Comparison of ENCODE assay signal across 8 mouse cellular contexts in genomic region chrX:136639754-136640153, GRCm38 (mm10). TPM values are rescaled to one million over a fixed set of nuclear protein-coding genes. Genes with fewer than 3 reads are reported as not detected.
DNase-seq lines count a peak whose midpoint lies in the region; ATAC-seq lines count a peak whose summit lies in the region.

No protein-coding gene starts in this region.

- H3K4me2 ChIP-seq in heart, embryonic 12.5 days = no peak overlapping the region

- no peaks in the 10 kb centered on the region for H3K27me3 ChIP-seq in heart, embryonic 12.5 days (replicated peaks)

- intact Hi-C loops in heart, postnatal 36 days (cut with DNase I) = no loop called here

- WGBS in heart, embryonic 12.5 days = 25% methylated on average over 4 of the region's 6 CpGs

- no peak overlapping the region for H3K9ac ChIP-seq in heart, embryonic 12.5 days

- no peak overlapping the region for H3K4me3 ChIP-seq in heart, embryonic 12.5 days

- no peak for ATAC-seq in cerebellum, adult (ENCODE audit: insufficient number of reproducible peaks, low FRiP score, low TSS enrichment)
- ATAC-seq in heart, embryonic 12.5 days (ENCODE audit: insufficient number of reproducible peaks, low FRiP score) = no peak

- no peaks in the 10 kb centered on the region for H3K9me3 ChIP-seq in heart, embryonic 12.5 days (replicated peaks)

- H3K27ac ChIP-seq in heart, embryonic 12.5 days (ENCODE audit: poor library complexity, severe bottlenecking) = no peak overlapping the region

- peak; percentile 47 to 68 for DNase-seq in cerebellum, postnatal 10 days
- DNase-seq in brain, adult 2 months (ENCODE audit: low read depth, low spot score) = peak; percentile 83
- DNase-seq in layer of hippocampus, adult 8-10 months (ENCODE audit: low spot score in 2 of 2) = peak; percentile 12 to 13
- DNase-seq in retina, adult 2 months (ENCODE audit: low read depth, low spot score) = peak; percentile 4
- no peak for DNase-seq in heart, postnatal 36 days
- no peak for DNase-seq in kidney, postnatal 36 days

- H3K36me3 ChIP-seq in heart, embryonic 12.5 days = no peaks in the 10 kb centered on the region

- H3K4me1 ChIP-seq in heart, embryonic 12.5 days (replicated peaks) = no peaks in the 10 kb centered on the region

RNA-seq across cellular contexts. Expression of gene Tceal3, which starts 49.1 kb away (rescaled TPM):
- total RNA-seq in layer of hippocampus, adult 8-10 months (2022) = 100 to 1,000 TPM; 169 to 202 (median 181) TPM
- total RNA-seq in heart, postnatal 36 days (2021) = 1 to 10 TPM in 1 of 2 experiments, under 1 TPM in 1; 0.65 to 1.2 TPM
- polyA plus RNA-seq in heart, embryonic 12.5 days (2016; fragmentation: Nextera tagmentation; extraction: Ambion mirVana) = 5.1 and 7.1 TPM in 2 replicates

Comparison
In these comparisons a context has a peak if more than half of its experiments do, and no peak if none do; other contexts are left out.
1. DNase-seq: peak in cerebellum, postnatal 10 days (2 of 2), brain, adult 2 months (single experiment), layer of hippocampus, adult 8-10 months (2 of 2) and retina, adult 2 months (single experiment); none in heart, postnatal 36 days (0 of 2) and kidney, postnatal 36 days (0 of 2).
2. RNA of gene Tceal3, which starts 49.1 kb away (total RNA-seq): 169 to 202 TPM in layer of hippocampus, adult 8-10 months; 0.65 to 1.2 TPM in heart, postnatal 36 days; every median in the first group is over 10 times any median in the second.